ENCODE assay signal across 8 mouse cellular contexts in genomic region chr7:101970821-101971461, GRCm38 (mm10). TPM values are rescaled to one million over a fixed set of nuclear protein-coding genes. Genes with fewer than 3 reads are reported as not detected.
DNase-seq lines count a peak whose midpoint lies in the region; ATAC-seq and TF ChIP-seq lines count a peak whose summit lies in the region.

No protein-coding gene starts in this region.

- H3K36me3 ChIP-seq in E14TG2a.4 (ENCODE audit: insufficient read depth, low read length), result peaks cover 10% of the 10 kb centered on the region; the same call in 1 of the 2 replicates
- peaks cover under 1% of the 10 kb centered on the region; the same call in 1 of the 2 replicates for H3K36me3 ChIP-seq in forebrain, embryonic 13.5 days (ENCODE audit: poor library complexity, severe bottlenecking)
- no peaks in the 10 kb centered on the region for H3K36me3 ChIP-seq in heart, postnatal 0 days (replicated peaks; ENCODE audit: control insufficient read depth, insufficient read depth, low read length)
- H3K36me3 ChIP-seq in liver, embryonic 16.5 days (ENCODE audit: control insufficient read depth, insufficient read depth), result no peaks in the 10 kb centered on the region
- H3K36me3 ChIP-seq in neural tube, embryonic 13.5 days, result no peaks in the 10 kb centered on the region

- H3K9me3 ChIP-seq in E14TG2a.4 (ENCODE audit: low read length), result no peaks in the 10 kb centered on the region
- H3K9me3 ChIP-seq in forebrain, embryonic 13.5 days (replicated peaks), result no peaks in the 10 kb centered on the region
- no peaks in the 10 kb centered on the region for H3K9me3 ChIP-seq in heart, postnatal 0 days (replicated peaks; ENCODE audit: control insufficient read depth, low read length)
- H3K9me3 ChIP-seq in liver, embryonic 16.5 days (replicated peaks; ENCODE audit: control insufficient read depth, low read length), result no peaks in the 10 kb centered on the region
- H3K9me3 ChIP-seq in neural tube, embryonic 13.5 days, result no peaks in the 10 kb centered on the region

- peak overlapping the region; percentile 95 for H3K9ac ChIP-seq in forebrain, embryonic 13.5 days
- peak overlapping the region; percentile 86 for H3K9ac ChIP-seq in heart, postnatal 0 days (replicated peaks; ENCODE audit: low read depth, low read length)
- H3K9ac ChIP-seq in liver, embryonic 16.5 days (ENCODE audit: low read depth, low read length), result peak overlapping the region; percentile 74
- peak overlapping the region; percentile 89 for H3K9ac ChIP-seq in neural tube, embryonic 13.5 days

- under 1% methylated on average over 19 of the region's 19 CpGs for WGBS in forebrain, embryonic 13.5 days
- WGBS in heart, postnatal 0 days, result 1% methylated on average over 19 of the region's 19 CpGs
- 4% methylated on average over 19 of the region's 19 CpGs for WGBS in liver, embryonic 16.5 days (ENCODE audit: insufficient replicate concordance)
- 5% methylated on average over 19 of the region's 19 CpGs for WGBS in neural tube, embryonic 13.5 days

- peak; percentile 88 for DNase-seq in heart, postnatal 0 days (ENCODE audit: low spot score)
- peak; percentile 78 to 88 for DNase-seq in kidney, postnatal 4 days
- peak; percentile 75 for DNase-seq in telencephalon, adult 2 months (ENCODE audit: low read depth, low spot score)

- peak overlapping the region; percentile 75 for H3K4me2 ChIP-seq in forebrain, embryonic 13.5 days
- peak overlapping the region; percentile 77 for H3K4me2 ChIP-seq in heart, postnatal 0 days (ENCODE audit: low read depth, low read length)
- H3K4me2 ChIP-seq in liver, embryonic 16.5 days (ENCODE audit: low read depth, low read length), result peak overlapping the region; percentile 97
- peak overlapping the region; percentile 72 for H3K4me2 ChIP-seq in neural tube, embryonic 13.5 days

- peak overlapping the region; percentile 90 for H3K4me3 ChIP-seq in E14TG2a.4 (replicated peaks; ENCODE audit: low read length)
- peak overlapping the region; percentile 70 for H3K4me3 ChIP-seq in forebrain, embryonic 13.5 days
- H3K4me3 ChIP-seq in heart, postnatal 0 days (ENCODE audit: low read depth, low read length), result peak overlapping the region; percentile 73
- peak overlapping the region; percentile 78 for H3K4me3 ChIP-seq in liver, embryonic 16.5 days (ENCODE audit: low read depth, low read length)
- peak overlapping the region; percentile 64 for H3K4me3 ChIP-seq in neural tube, embryonic 13.5 days

- peak; percentile 53 for ATAC-seq in cerebellum, adult (ENCODE audit: insufficient number of reproducible peaks, low FRiP score, low TSS enrichment)
- ATAC-seq in forebrain, embryonic 13.5 days, result peak; percentile 76
- peak; percentile 66 for ATAC-seq in heart, postnatal 0 days (ENCODE audit: insufficient read depth, low read depth)
- peak; percentile 39 for ATAC-seq in liver, embryonic 16.5 days (ENCODE audit: low read depth)
- ATAC-seq in neural tube, embryonic 13.5 days (ENCODE audit: low read depth), result peak; percentile 80

- H3K27me3 ChIP-seq in E14TG2a.4 (ENCODE audit: insufficient read depth, low read length), result no peaks in the 10 kb centered on the region
- H3K27me3 ChIP-seq in forebrain, embryonic 13.5 days, result no peaks in the 10 kb centered on the region
- no peaks in the 10 kb centered on the region for H3K27me3 ChIP-seq in heart, postnatal 0 days (ENCODE audit: control insufficient read depth, insufficient read depth, low read length)
- H3K27me3 ChIP-seq in liver, embryonic 16.5 days (ENCODE audit: control insufficient read depth, insufficient read depth, low read depth, low read length), result no peaks in the 10 kb centered on the region
- H3K27me3 ChIP-seq in neural tube, embryonic 13.5 days, result no peaks in the 10 kb centered on the region

- 0 out of 2 replicates have a peak, but pooled peaks have one; percentile 19 for TF ChIP-seq EP300 in heart, postnatal 0 days (IDR thresholded peaks at IDR 0.05; ENCODE audit: low read depth)

- no peak for TF ChIP-seq CTCF in E14TG2a.4 (conservative IDR thresholded peaks at IDR 0.05; ENCODE audit: low read length)
- TF ChIP-seq CTCF in heart, postnatal 0 days (IDR thresholded peaks at IDR 0.05; ENCODE audit: low read depth), result no peak

- H3K27ac ChIP-seq in forebrain, embryonic 13.5 days, result peak overlapping the region; percentile 100
- peak overlapping the region; percentile 96 for H3K27ac ChIP-seq in heart, postnatal 0 days (ENCODE audit: low read depth)
- H3K27ac ChIP-seq in liver, embryonic 16.5 days (ENCODE audit: low read length), result peak overlapping the region; percentile 92
- H3K27ac ChIP-seq in neural tube, embryonic 13.5 days (replicated peaks), result peak overlapping the region; percentile 99

- peaks cover 77% of the 10 kb centered on the region for H3K4me1 ChIP-seq in E14TG2a.4 (replicated peaks; ENCODE audit: low read depth, low read length)
- H3K4me1 ChIP-seq in forebrain, embryonic 13.5 days, result peaks cover 64% of the 10 kb centered on the region
- peaks cover 36% of the 10 kb centered on the region for H3K4me1 ChIP-seq in heart, postnatal 0 days (ENCODE audit: control insufficient read depth, insufficient read depth)
- H3K4me1 ChIP-seq in liver, embryonic 16.5 days (ENCODE audit: control insufficient read depth, low read depth, low read length), result peaks cover 27% of the 10 kb centered on the region
- H3K4me1 ChIP-seq in neural tube, embryonic 13.5 days (replicated peaks), result peaks cover 57% of the 10 kb centered on the region

RNA-seq across cellular contexts. Expression of gene Numa1, which starts 37.0 kb away (rescaled TPM):
- 66.2 and 71.7 TPM in 2 replicates for polyA plus RNA-seq in forebrain, embryonic 13.5 days (2015; fragmentation: Nextera tagmentation; extraction: Ambion mirVana)
- total RNA-seq in heart, postnatal 0 days (2014; rRNA removed; ENCODE audit: low replicate concordance), result 75.3 and 77.0 TPM in 2 replicates
- 23.3 and 23.4 TPM in 2 replicates for polyA plus RNA-seq in heart, postnatal 0 days (2015; fragmentation: Nextera tagmentation; extraction: Ambion mirVana)
- polyA plus RNA-seq in liver, embryonic 16.5 days (2015; fragmentation: Nextera tagmentation; extraction: Ambion mirVana), result 32.1 and 32.5 TPM in 2 replicates
- polyA plus RNA-seq in neural tube, embryonic 13.5 days (2015; fragmentation: Nextera tagmentation; extraction: Ambion mirVana), result 46.2 and 50.1 TPM in 2 replicates

RNA-seq across cellular contexts. Expression of gene Lrrc51, which starts 37.2 kb away (rescaled TPM):
- 8.0 and 11.7 TPM in 2 replicates for polyA plus RNA-seq in forebrain, embryonic 13.5 days (2015; fragmentation: Nextera tagmentation; extraction: Ambion mirVana)
- 0.19 and 3.1 TPM in 2 replicates for total RNA-seq in heart, postnatal 0 days (2014; rRNA removed; ENCODE audit: low replicate concordance)
- polyA plus RNA-seq in heart, postnatal 0 days (2015; fragmentation: Nextera tagmentation; extraction: Ambion mirVana), result 3.0 and 3.9 TPM in 2 replicates
- polyA plus RNA-seq in liver, embryonic 16.5 days (2015; fragmentation: Nextera tagmentation; extraction: Ambion mirVana), result 1.3 and 2.1 TPM in 2 replicates
- polyA plus RNA-seq in neural tube, embryonic 13.5 days (2015; fragmentation: Nextera tagmentation; extraction: Ambion mirVana), result 6.6 and 8.3 TPM in 2 replicates

RNA-seq across cellular contexts. Expression of gene Il18bp, which starts 47.5 kb away (rescaled TPM):
- 4.5 and 4.6 TPM in 2 replicates for polyA plus RNA-seq in forebrain, embryonic 13.5 days (2015; fragmentation: Nextera tagmentation; extraction: Ambion mirVana)
- total RNA-seq in heart, postnatal 0 days (2014; rRNA removed; ENCODE audit: low replicate concordance), result 0.76 and 4.6 TPM in 2 replicates
- polyA plus RNA-seq in heart, postnatal 0 days (2015; fragmentation: Nextera tagmentation; extraction: Ambion mirVana), result 2.3 and 2.4 TPM in 2 replicates
- 32.7 and 32.8 TPM in 2 replicates for polyA plus RNA-seq in liver, embryonic 16.5 days (2015; fragmentation: Nextera tagmentation; extraction: Ambion mirVana)
- polyA plus RNA-seq in neural tube, embryonic 13.5 days (2015; fragmentation: Nextera tagmentation; extraction: Ambion mirVana), result 3.7 and 4.6 TPM in 2 replicates

Comparison
In these comparisons a context has a peak if more than half of its experiments do, and no peak if none do; other contexts are left out.
1. Peak in every context shown above with its lines: DNase-seq, ATAC-seq, H3K4me3 ChIP-seq and H3K27ac ChIP-seq.